Mouse (Mus musculus): ENCODE data around the gene Clrn2.
"Not testable (repeated sequence)": the region's sequence is repeated elsewhere in the genome, so short reads cannot be mapped to it uniquely, and the experiment has no call there.

Clrn2 gene

GRCm38 (mm10) chr5:45453451-45453850 lies at the start of gene Clrn2:
Clrn2 (plus strand) TSS chr5:45453751.
- no peak for DNase-seq (ENCODE audit: low spot score in 2 of 2)

- no peak for DNase-seq (ENCODE audit: low spot score in 2 of 2)
Observed at GRCm38 (mm10) chr5:45406129-45406528, 47.4 kb upstream of the Clrn2 start.

GRCm38 (mm10) chr5:45416478-45416877 lies 37.1 kb upstream of the Clrn2 start:
- DNase-seq (ENCODE audit: low spot score in 2 of 2): no peak

DNA sequence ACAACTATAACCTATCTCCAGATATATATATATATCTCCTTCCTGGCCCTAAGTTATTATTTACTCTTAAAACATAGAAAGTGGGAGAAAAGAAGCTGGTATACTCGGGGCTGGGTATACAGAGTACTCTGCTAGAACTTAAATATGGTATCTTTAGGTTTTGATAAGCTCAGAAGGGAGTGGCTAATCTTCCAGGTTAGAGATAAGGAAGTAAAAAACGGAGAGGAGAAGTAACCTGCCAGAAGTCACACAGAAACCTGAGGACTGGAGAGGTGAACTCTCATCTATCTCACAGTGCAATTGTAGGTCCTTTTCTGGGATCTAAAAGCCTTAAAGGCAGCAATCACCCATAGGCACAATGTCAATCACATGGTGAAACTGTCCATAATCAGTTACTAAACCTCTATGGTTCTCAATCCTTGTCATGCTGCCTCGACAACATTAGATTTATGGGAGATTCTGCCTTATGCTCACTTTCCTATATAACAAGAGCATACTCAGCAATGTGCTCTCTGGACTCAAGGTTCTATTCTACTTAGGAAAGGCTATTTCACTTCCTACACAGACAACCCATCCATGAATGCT lies 35.6 kb upstream of the Clrn2 start:
- DNase-seq (ENCODE audit: low spot score in 2 of 2): no peak

GRCm38 (mm10) chr5:45419841-45420638 lies 33.5 kb upstream of the Clrn2 start:
- DNase-seq (ENCODE audit: low spot score in 2 of 2): no peak

GRCm38 (mm10) chr5:45421881-45422844 lies 31.4 kb upstream of the Clrn2 start:
- DNase-seq (ENCODE audit: low spot score in 2 of 2): no peak

GRCm38 (mm10) chr5:45424021-45424886 lies 29.3 kb upstream of the Clrn2 start:
- peak; percentile 21 to 66 for DNase-seq (ENCODE audit: low spot score in 2 of 2)

DNA sequence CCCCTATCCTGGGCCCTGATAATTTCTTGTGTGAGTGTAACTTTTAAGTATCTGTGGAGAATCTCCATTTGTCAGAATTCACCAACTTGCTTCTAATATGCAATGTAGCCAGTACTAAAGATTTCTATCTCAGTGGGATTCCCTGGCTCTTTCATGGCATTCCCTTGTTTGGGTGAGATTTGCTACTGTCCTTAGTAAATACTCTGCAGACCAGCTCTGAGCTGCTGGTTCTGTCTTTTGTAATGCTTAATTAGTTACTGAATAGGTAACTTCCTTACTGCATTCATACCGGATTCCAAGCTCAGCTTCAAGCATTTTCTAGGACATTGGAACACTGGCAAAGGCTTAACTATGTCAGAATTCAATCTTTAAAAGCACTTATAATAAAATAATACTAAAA lies 27.8 kb upstream of the Clrn2 start:
- DNase-seq (ENCODE audit: low spot score in 2 of 2): not testable (repeated sequence)

DNA sequence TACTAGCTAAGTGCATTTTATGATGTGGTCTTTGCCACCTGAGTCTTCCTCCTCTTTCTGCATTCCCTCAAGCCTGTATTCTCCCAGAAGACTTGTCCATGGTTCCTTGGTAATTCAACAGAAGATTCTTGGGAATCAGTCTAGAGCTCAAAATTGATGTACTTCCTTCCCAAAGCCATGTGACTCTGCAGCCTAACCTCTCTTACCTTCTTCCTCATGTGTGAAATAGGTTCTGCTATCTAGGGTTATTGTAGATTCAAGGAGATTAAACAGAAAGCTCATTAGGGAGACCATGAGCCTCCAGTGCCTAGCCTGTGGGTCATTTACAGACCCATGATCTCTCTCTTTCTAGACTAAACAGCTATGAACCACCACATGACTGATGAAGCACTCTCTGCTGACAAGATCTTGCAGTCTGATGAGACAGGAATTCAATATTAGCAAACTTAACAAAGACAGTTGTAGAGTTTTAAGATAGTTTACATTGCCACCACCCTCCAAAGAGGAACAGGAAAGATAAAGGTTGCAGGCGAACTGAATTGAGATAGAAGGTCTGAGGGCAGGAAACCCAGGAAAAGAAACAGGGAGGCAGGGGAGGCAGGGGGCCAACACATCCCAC lies 27.0 kb upstream of the Clrn2 start:
- DNase-seq (ENCODE audit: low spot score in 2 of 2): no peak

- no peak for DNase-seq (ENCODE audit: low spot score in 2 of 2)
Observed at GRCm38 (mm10) chr5:45427891-45428290, 25.7 kb upstream of the Clrn2 start.

DNA sequence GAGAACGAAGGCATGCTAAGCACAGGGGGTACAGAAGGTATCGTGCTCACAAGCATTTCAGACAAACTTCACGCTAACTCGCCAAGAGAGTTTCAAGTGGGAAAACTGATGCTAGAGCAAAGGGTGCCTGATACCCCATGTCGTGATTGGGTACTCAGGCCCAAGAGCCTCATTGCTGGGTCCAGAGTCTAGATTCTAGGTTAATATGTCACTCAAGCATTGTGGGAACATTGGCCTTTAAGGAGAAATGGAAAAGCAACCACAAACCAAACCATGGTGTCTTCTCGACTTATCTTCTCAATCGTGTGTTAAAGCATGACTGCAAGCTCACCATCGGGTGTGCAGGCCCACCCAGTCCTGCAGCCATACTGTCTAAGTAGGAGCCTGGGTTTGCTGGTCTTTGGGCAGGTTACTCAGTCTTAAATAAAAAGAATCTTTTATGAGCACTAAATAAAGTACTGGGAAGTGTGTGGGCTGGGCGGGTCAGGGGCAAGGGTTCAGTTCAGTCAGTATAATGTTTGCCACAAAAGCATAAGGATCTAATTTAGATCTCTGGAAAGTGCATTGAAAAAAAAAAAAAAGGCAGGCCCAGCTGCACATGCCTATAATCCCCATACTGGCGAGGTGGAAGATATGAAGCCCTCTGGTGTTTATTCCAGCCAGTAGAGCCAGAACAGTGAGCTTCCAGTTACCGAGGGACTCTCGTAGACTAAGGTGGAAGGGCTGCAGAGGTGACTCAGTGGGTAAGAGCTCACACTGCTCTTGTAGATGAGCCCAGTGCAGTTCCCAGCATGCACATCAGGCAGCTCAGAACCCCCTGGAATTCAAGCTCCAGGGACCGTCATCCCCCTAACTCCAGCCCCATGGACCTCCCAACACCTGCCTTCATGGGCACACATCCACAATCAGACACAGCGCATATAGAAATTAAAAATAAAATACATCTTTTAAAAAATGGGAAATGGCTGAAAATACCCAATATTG lies 17.3 kb upstream of the Clrn2 start:
- DNase-seq (ENCODE audit: low spot score in 2 of 2): no peak

DNA sequence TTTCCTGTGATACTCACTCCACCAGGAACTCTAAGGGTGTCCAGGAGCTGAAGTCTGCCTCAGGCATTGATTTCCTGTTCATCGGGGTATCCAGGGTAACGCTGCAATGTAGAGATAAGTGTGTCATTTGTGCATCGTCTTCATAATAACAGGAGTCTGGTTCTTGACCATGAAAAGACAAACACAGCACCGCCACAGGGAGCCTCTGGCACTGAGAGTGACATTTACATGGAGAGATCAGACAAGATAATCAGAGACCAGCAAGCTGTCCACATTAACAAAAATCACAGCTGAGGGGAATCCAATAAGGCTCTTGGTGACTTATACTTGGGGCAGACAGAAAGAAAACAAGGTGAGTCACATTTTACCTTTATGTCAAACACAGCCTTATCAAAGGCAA lies 15.7 kb upstream of the Clrn2 start:
- DNase-seq (ENCODE audit: low spot score in 2 of 2): no peak

DNA sequence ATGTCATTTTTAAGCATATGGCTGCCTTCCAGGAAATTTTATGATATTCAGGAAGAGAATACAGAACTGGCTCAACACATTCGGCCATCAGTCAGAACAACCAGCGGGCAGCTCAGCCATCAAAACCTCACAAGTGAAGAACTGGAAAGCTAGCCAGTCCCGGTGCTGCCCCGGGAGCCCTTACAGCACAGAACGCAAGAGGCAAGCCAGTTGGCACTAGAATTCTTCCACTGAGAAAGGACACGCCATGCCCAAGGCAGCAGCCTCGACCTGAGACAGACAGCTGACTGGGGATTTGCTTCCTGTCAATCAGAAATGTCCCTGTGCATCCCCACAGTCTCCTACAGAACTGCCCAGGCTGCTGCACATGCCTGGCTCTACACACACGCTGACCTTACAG lies 15.2 kb upstream of the Clrn2 start:
- DNase-seq (ENCODE audit: low spot score in 2 of 2): no peak

DNA sequence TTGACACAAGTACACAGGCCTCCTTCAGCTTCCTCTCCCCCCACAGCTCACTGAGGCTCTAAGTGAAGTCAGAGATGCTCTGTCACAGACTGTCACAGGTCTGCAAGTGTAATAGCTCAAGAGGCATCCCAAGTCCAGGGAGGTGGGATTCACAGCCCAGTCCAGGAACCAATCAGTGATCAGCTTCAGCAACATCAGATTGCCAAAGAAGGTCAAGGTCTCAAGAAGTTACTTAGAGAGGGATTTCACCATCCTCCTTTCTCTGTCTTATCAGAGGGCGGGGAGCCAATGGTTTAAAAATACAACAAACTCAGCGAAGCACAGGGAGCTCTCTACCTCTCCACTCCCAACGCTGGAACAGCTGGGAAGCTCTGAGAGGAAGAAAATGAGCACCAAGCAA lies 12.4 kb upstream of the Clrn2 start:
- DNase-seq (ENCODE audit: low spot score in 2 of 2): no peak

DNA sequence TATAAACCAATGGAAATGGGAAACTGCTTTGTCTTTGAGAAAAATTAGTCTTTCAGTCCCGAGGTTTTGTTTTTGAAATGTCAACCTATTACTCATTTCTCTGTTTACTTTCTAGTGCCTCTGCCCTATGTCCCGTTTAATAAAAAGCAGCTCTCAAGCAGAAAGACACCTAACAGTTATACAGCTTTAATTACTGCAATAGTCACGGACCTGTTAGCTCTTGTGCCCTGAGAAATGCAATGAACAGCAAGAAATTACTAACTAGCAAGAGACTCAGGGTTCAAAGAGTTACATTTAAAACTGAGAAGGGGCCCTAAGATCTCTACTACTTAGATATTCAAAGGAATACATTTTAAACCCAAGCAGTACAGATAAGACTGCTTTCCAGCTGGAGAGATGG lies 11.8 kb upstream of the Clrn2 start:
- DNase-seq (ENCODE audit: low spot score in 2 of 2): no peak

- DNase-seq (ENCODE audit: low spot score in 2 of 2): no peak
Observed at GRCm38 (mm10) chr5:45444130-45444832, 9.3 kb upstream of the Clrn2 start.

GRCm38 (mm10) chr5:45448676-45449075 lies 4.9 kb upstream of the Clrn2 start:
- DNase-seq (ENCODE audit: low spot score in 2 of 2): no peak

DNA sequence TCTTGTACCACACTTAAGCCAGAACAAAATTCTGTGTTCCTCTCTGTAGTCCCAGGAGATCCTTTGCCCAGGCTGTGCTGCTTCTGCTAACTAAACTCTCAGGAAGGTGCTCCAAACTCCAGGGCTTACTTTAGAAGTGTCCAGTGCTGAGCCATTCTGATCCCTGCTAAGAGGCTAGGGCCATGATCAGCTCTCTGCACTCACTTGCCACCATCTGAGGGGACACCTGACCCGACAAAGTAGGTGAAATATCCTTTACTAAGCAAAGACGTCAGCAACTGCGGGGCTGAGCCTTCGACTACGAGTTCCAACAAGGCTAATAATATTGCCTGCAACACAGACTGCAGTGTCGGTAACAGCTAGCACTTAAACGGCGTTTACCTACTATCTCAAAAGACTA lies 4.3 kb upstream of the Clrn2 start:
- no peak for DNase-seq (ENCODE audit: low spot score in 2 of 2)
